Mouse (Mus musculus) liver, postnatal 0 days (tissue): ENCODE measurements around the gene Gm5105. TPM values are rescaled to one million over a fixed set of nuclear protein-coding genes. Genes with fewer than 3 reads are reported as not detected.

Experiments used
- ATAC-seq: fragments of 200-750 bp; cut with Nextera tagmentation; 2 replicates; pipeline ENCODE4 v1.8.0; 2017; ENCODE audit warnings: mild to moderate bottlenecking, moderate library complexity
- DNase-seq: peaks from one replicate; pipeline ENCODE4 v3.0.0-alpha.2; 2016
- H3K27ac ChIP-seq: fragments of 300-500 bp; sonication (generic); 2 replicates; pipeline ENCODE4 v1.5.1; 2014; ENCODE audit warnings: antibody characterized with exemption, moderate library complexity, mild to moderate bottlenecking, low read depth
- H3K27me3 ChIP-seq: fragments of 300-500 bp; sonication (generic); 2 replicates; pipeline ENCODE4 v1.6.1; 2014; ENCODE audit warnings: low read length, control low read depth, mixed read lengths; ENCODE audit not compliant: insufficient read depth
- H3K36me3 ChIP-seq: fragments of 300-500 bp; sonication (generic); replicated peaks from 2 replicates; pipeline ENCODE4 v1.6.1; 2014; ENCODE audit warnings: mild to moderate bottlenecking, control low read depth, low read length, moderate library complexity, mixed read lengths; ENCODE audit not compliant: insufficient read depth
- H3K4me1 ChIP-seq: fragments of 300-500 bp; sonication (generic); 2 replicates; pipeline ENCODE4 v1.6.1; 2014; ENCODE audit warnings: antibody characterized with exemption, mild to moderate bottlenecking, control low read depth; ENCODE audit not compliant: insufficient read depth
- H3K4me2 ChIP-seq: fragments of 300-500 bp; sonication (generic); 2 replicates; pipeline ENCODE4 v1.6.1; 2014; ENCODE audit warnings: low read depth, mild to moderate bottlenecking, low read length, moderate library complexity, mixed read lengths
- H3K4me3 ChIP-seq: fragments of 300-500 bp; sonication (generic); 2 replicates; pipeline ENCODE4 v1.5.1; 2014; ENCODE audit warnings: low read depth, low read length
- H3K9ac ChIP-seq: fragments of 300-500 bp; sonication (generic); replicated peaks from 2 replicates; pipeline ENCODE4 v1.6.1; 2014; ENCODE audit warnings: mild to moderate bottlenecking, moderate library complexity
- H3K9me3 ChIP-seq: fragments of 300-500 bp; sonication (generic); 2 replicates; pipeline ENCODE4 v1.6.1; 2016; ENCODE audit warnings: mild to moderate bottlenecking, control low read depth, low read length, mixed read lengths
- CTCF ChIP-seq: sonication (generic); IDR thresholded peaks from 2 replicates; pipeline ENCODE4 v1.5.1; 2016; ENCODE audit warnings: antibody characterized with exemption, low read depth
- EP300 ChIP-seq: IDR thresholded peaks from 2 replicates; pipeline ENCODE4 v1.6.1; 2016; ENCODE audit warnings: antibody characterized with exemption, low read depth, mild to moderate bottlenecking
- WGBS: fragments of 180-500 bp; shearing (Covaris S2); extraction: QIAGEN DNeasy Blood & Tissue Kit; methylation state at CpG from one replicate; pipeline ENCODE4 v1.1.7; 2014; ENCODE audit not compliant: insufficient replicate concordance; 5-methylcytosine and 5-hydroxymethylcytosine counted together
- polyA plus RNA-seq: library from polyadenylated mRNA; unstranded; fragments of >200 nt; fragmentation: Nextera tagmentation; extraction: Ambion mirVana; gene quantifications from 2 replicates; pipeline ENCODE4 v1.2.1, GENCODE M21; 2015

Gene Gm5105
- polyA plus RNA-seq, 1 experiment from 2014 or later = not detected

DNA sequence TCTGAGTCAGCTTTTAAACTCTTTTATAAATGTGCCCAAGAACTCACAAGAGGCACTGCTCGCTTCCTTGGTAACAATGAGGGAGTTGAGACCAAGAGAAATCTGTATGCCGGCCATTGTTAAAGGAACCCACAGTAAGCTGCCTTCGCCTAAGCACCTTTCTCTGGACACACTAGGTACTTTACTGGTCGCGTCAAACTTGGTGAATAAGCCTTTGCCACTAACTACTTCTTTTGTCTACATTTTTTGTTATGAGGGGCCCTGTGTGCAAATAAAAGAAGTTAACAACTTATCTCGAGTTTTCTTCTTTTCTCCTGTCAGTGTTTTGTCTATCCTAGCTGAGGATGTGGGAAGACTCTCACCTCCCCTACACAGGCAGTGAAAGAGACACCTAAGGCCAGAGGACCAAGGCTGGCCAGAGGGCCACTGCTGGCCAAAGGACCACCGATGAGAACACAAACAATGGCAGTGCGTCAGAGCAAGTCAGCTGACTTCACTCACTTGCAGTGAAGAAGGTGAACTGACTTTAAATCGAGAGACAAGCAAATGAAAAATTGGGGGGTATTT, 67.9 kb downstream of the Gm5105 start:
- Histone ChIP-seq H3K9me3 (no peaks in the 10 kb centered on the region), H3K36me3 (no peaks in the 10 kb centered on the region), H3K4me3 (no peak overlapping the region), H3K4me2 (no peak overlapping the region), H3K4me1 (peaks cover 12% of the 10 kb centered on the region), H3K27me3 (no peaks in the 10 kb centered on the region), H3K9ac (no peak overlapping the region), H3K27ac (no peak overlapping the region)
- TF ChIP-seq EP300 = no peak
- no peak for TF ChIP-seq CTCF
- ATAC-seq (no peak), DNase-seq (no peak)
- WGBS = 75% methylated on average over 9 of the region's 9 CpGs

Other genes with a start within 250 kb of the Gm5105 start
- gene H2afz, start 202.9 kb downstream of the Gm5105 start, polyA plus RNA-seq = 651 and 676 TPM in 2 replicates
- 6.4 and 6.9 TPM in 2 replicates for gene Dnajb14, start 199.7 kb downstream of the Gm5105 start, polyA plus RNA-seq
- 44.3 and 46.5 TPM in 2 replicates for gene Lamtor3, start 148.9 kb downstream of the Gm5105 start, polyA plus RNA-seq
- gene Dapp1, start 85.8 kb downstream of the Gm5105 start, polyA plus RNA-seq = 9.6 and 10.3 TPM in 2 replicates
- gene 1110002E22Rik, start 2.3 kb downstream of the Gm5105 start, polyA plus RNA-seq = 0.01 and 0.06 TPM in 2 replicates
- 3.0 and 4.1 TPM in 2 replicates for gene Trmt10a, start 76.1 kb upstream of the Gm5105 start, polyA plus RNA-seq
- 83.2 and 86.4 TPM in 2 replicates for gene Mttp, start 77.6 kb upstream of the Gm5105 start, polyA plus RNA-seq
- not detected in 2 replicates for gene 4930579F01Rik, start 126.4 kb upstream of the Gm5105 start, polyA plus RNA-seq
- gene Adh7, start 150.4 kb upstream of the Gm5105 start, polyA plus RNA-seq = 6.2 and 6.7 TPM in 2 replicates
- gene Adh1, start 193.6 kb upstream of the Gm5105 start, polyA plus RNA-seq = 434 and 496 TPM in 2 replicates
- not detected in 2 replicates for gene Adh6a, start 245.9 kb upstream of the Gm5105 start, polyA plus RNA-seq